Mouse (Mus musculus): ENCODE measurements around the gene Ganab. TPM values are rescaled to one million over a fixed set of nuclear protein-coding genes. Genes with fewer than 3 reads are reported as not detected.
"Not testable (repeated sequence)": the region's sequence is repeated elsewhere in the genome, so short reads cannot be mapped to it uniquely, and the experiment has no call there.

The Ganab gene
- total RNA-seq, 2 experiments from 2014 or later: 19.5 to 20.8 TPM

- DNase-seq (ENCODE audit: low spot score): no peak
Observed at GRCm38 (mm10) chr19:8887585-8888463, 10.0 kb upstream of the Ganab start.

GRCm38 (mm10) chr19:8888511-8889385 is 9.1 kb upstream of the Ganab start, which contains the start of the genes 1810009A15Rik and Gm49416:
TSS of gene 1810009A15Rik (plus strand) at chr19:8888853.
TSS of gene Gm49416 (plus strand) at chr19:8888926.
- DNase-seq (ENCODE audit: low spot score): peak; percentile 95

GRCm38 (mm10) chr19:8892829-8893766 is 4.8 kb upstream of the Ganab start, which contains the start of gene Ints5:
TSS of gene Ints5 (plus strand) at chr19:8893005.
- peak; percentile 89 for DNase-seq (ENCODE audit: low spot score)

GRCm38 (mm10) chr19:8895397-8895960 is 2.4 kb upstream of the Ganab start:
- DNase-seq (ENCODE audit: low spot score): no peak

GRCm38 (mm10) chr19:8896231-8896630 is 1.6 kb upstream of the Ganab start:
- not testable (repeated sequence) for DNase-seq (ENCODE audit: low spot score)

GRCm38 (mm10) chr19:8897211-8897864 is 533 bp upstream of the Ganab start:
- peak; percentile 33 for DNase-seq (ENCODE audit: low spot score)

GRCm38 (mm10) chr19:8898576-8898975 is 705 bp downstream of the Ganab start:
- no peak for DNase-seq (ENCODE audit: low spot score)

GRCm38 (mm10) chr19:8899079-8899478 is 1.2 kb downstream of the Ganab start:
- DNase-seq (ENCODE audit: low spot score): no peak

- no peak for DNase-seq (ENCODE audit: low spot score)
Observed at GRCm38 (mm10) chr19:8903412-8903811, 5.5 kb downstream of the Ganab start.

- no peak for DNase-seq (ENCODE audit: low spot score)
Observed at GRCm38 (mm10) chr19:8908531-8908930, 10.7 kb downstream of the Ganab start.

GRCm38 (mm10) chr19:8911810-8912209 is 13.9 kb downstream of the Ganab start:
- no peak for DNase-seq (ENCODE audit: low spot score)

- no peak for DNase-seq (ENCODE audit: low spot score)
Observed at GRCm38 (mm10) chr19:8914212-8914611, 16.3 kb downstream of the Ganab start.

- DNase-seq (ENCODE audit: low spot score): no peak
Observed at GRCm38 (mm10) chr19:8919000-8919399, 21.1 kb downstream of the Ganab start.

- no peak for DNase-seq (ENCODE audit: low spot score)
Observed at GRCm38 (mm10) chr19:8919684-8920072, 21.8 kb downstream of the Ganab start.

GRCm38 (mm10) chr19:8920073-8920736 is 22.3 kb downstream of the Ganab start, which contains the start of gene B3gat3:
TSS of gene B3gat3 (plus strand) at chr19:8920374.
- DNase-seq (ENCODE audit: low spot score): peak; percentile 97

GRCm38 (mm10) chr19:8920836-8921291 is 23.0 kb downstream of the Ganab start:
- DNase-seq (ENCODE audit: low spot score): no peak

- DNase-seq (ENCODE audit: low spot score): no peak
Observed at GRCm38 (mm10) chr19:8921741-8922140, 23.9 kb downstream of the Ganab start.

- DNase-seq (ENCODE audit: low spot score): no peak
Observed at GRCm38 (mm10) chr19:8926766-8927165, 28.9 kb downstream of the Ganab start.

GRCm38 (mm10) chr19:8927891-8928525 is 30.1 kb downstream of the Ganab start:
- no peak for DNase-seq (ENCODE audit: low spot score)

All from gastrocnemius, adult 18-20 months (tissue).